Mouse (Mus musculus) intestine, postnatal 0 days (tissue): Measurements from ENCODE around the gene Bckdhb. TPM values are rescaled to one million over a fixed set of nuclear protein-coding genes. Genes with fewer than 3 reads are reported as not detected.

Source experiments
- ATAC-seq: fragments of 200-750 bp; cut with Nextera tagmentation; 2 replicates; pipeline ENCODE4 v1.8.0; 2017; ENCODE audit warnings: mild to moderate bottlenecking, moderate TSS enrichment, moderate library complexity
- H3K27ac ChIP-seq: fragments of 300-500 bp; sonication (generic); 2 replicates; pipeline ENCODE4 v1.5.1; 2014; ENCODE audit warnings: mild to moderate bottlenecking, low read depth, low read length, moderate library complexity
- H3K27me3 ChIP-seq: fragments of 300-500 bp; sonication (generic); replicated peaks from 2 replicates; pipeline ENCODE4 v1.6.1; 2014; ENCODE audit warnings: low read length, mixed read lengths; ENCODE audit not compliant: control insufficient read depth, insufficient read depth
- H3K36me3 ChIP-seq: fragments of 300-500 bp; sonication (generic); 2 replicates; pipeline ENCODE4 v1.6.1; 2014; ENCODE audit warnings: mild to moderate bottlenecking, moderate library complexity; ENCODE audit not compliant: control insufficient read depth, insufficient read depth
- H3K4me1 ChIP-seq: fragments of 300-500 bp; sonication (generic); replicated peaks from 2 replicates; pipeline ENCODE4 v1.6.1; 2014; ENCODE audit warnings: antibody characterized with exemption, low read length, mixed read lengths; ENCODE audit not compliant: control insufficient read depth, insufficient read depth
- H3K4me2 ChIP-seq: fragments of 300-500 bp; sonication (generic); replicated peaks from 2 replicates; pipeline ENCODE4 v1.6.1; 2014; ENCODE audit warnings: low read depth, mild to moderate bottlenecking, moderate library complexity
- H3K4me3 ChIP-seq: fragments of 300-500 bp; sonication (generic); 2 replicates; pipeline ENCODE4 v1.5.1; 2014; ENCODE audit warnings: low read depth, low read length
- H3K9ac ChIP-seq: fragments of 300-500 bp; sonication (generic); 2 replicates; pipeline ENCODE4 v1.6.1; 2014; ENCODE audit warnings: mild to moderate bottlenecking, low read depth, low read length
- H3K9me3 ChIP-seq: fragments of 300-500 bp; sonication (generic); 2 replicates; pipeline ENCODE4 v1.6.1; 2016; ENCODE audit warnings: mixed run types; ENCODE audit not compliant: control insufficient read depth
- CTCF ChIP-seq: sonication (generic); IDR thresholded peaks from 2 replicates; pipeline ENCODE4 v1.5.1; 2016; ENCODE audit warnings: low read depth, mild to moderate bottlenecking, control low read depth, antibody characterized with exemption, moderate library complexity
- WGBS: fragments of 180-500 bp; shearing (Covaris S2); extraction: QIAGEN DNeasy Blood & Tissue Kit; methylation state at CpG from one replicate; pipeline ENCODE4 v1.1.7; 2014; 5-methylcytosine and 5-hydroxymethylcytosine counted together
- polyA plus RNA-seq: library from polyadenylated mRNA; unstranded; fragments of >200 nt; fragmentation: Nextera tagmentation; extraction: Ambion mirVana; gene quantifications from 2 replicates; pipeline ENCODE4 v1.2.1, GENCODE M21; 2015

Bckdhb gene
- polyA plus RNA-seq, 1 experiment from 2014 or later = 6.2 TPM

DNA sequence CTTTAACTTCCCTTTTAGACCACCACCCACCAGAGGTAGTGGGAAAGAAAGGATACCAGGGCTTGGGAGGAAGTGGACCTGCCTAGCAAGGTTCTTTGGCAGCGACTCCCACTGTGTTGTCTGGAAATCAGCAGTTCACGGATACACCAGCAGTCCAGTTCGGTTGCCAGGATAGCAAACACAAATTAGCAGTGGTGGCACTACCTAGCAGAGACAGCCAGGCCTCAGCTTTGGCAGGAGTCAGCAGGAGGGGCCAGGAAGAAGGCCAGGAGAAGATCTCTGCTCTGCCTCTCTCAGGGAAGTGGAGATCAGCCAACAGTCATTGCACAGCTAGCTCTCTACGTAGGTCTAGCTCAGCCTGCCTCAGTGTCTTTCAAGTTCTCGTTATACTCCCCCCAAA is 159.7 kb downstream of the Bckdhb start:
- Histone ChIP-seq H3K9me3 (no peaks in the 10 kb centered on the region), H3K9ac (no peak overlapping the region), H3K27ac (no peak overlapping the region), H3K4me2 (no peak overlapping the region), H3K36me3 (no peaks in the 10 kb centered on the region), H3K4me3 (no peak overlapping the region), H3K27me3 (no peaks in the 10 kb centered on the region), H3K4me1 (no peaks in the 10 kb centered on the region)
- ATAC-seq = no peak
- WGBS = 87% methylated on average over 5 of the region's 5 CpGs
- no peak for TF ChIP-seq CTCF

DNA sequence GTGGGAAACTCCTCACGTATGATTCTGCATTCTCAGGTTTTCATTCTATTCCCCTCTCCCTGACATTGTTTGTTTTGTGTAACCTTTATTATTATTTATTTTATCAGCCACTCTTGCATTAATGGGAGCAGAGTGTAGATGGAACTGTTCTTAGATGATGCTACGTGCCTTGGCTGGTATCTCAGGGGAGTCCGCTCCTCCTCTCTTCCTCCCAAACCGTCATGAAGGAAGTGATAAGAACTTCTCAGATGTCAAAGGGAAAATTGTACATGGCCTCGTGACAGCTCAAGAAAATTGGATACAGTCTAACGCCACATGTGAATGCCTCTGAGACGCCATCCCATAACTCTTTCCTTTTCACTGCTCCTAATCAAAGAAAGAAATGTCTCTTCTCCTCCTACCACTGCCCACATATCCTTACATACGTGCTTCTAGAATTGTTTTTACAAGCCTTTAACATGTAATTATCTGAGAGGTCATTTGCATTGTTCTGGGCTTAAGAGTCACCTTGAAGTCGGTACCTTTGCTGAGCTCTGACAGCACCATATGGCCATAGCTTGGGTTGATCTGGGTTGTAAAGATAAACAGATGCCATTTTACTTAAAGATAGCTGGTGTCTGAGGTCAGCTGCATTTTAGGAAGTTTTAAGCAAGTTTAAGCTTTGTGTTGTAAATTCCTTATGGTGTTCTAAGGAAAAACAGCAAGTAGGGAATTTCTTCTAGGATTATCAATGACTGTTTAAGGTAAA is 165.5 kb downstream of the Bckdhb start:
- no peaks in the 10 kb centered on the region for H3K36me3 ChIP-seq
- H3K9ac ChIP-seq = no peak overlapping the region
- no peak overlapping the region for H3K4me3 ChIP-seq
- H3K4me2 ChIP-seq = no peak overlapping the region
- no peak for ATAC-seq
- WGBS = 73% methylated on average over 9 of the region's 9 CpGs
- H3K27ac ChIP-seq = no peak overlapping the region
- no peaks in the 10 kb centered on the region for H3K27me3 ChIP-seq
- no peak for TF ChIP-seq CTCF
- H3K9me3 ChIP-seq = no peaks in the 10 kb centered on the region
- H3K4me1 ChIP-seq = no peaks in the 10 kb centered on the region

- ATAC-seq = no peak
- Histone ChIP-seq H3K4me1 (no peaks in the 10 kb centered on the region), H3K27me3 (no peaks in the 10 kb centered on the region), H3K4me2 (no peak overlapping the region), H3K9ac (no peak overlapping the region), H3K9me3 (no peaks in the 10 kb centered on the region), H3K36me3 (no peaks in the 10 kb centered on the region), H3K4me3 (no peak overlapping the region), H3K27ac (no peak overlapping the region)
- TF ChIP-seq CTCF = no peak
- WGBS = 91% methylated on average over 8 of the region's 8 CpGs
Measured at GRCm38 (mm10) chr9:84092994-84093393, 168.0 kb downstream of the Bckdhb start.

GRCm38 (mm10) chr9:84094111-84094510 is 169.2 kb downstream of the Bckdhb start:
- ATAC-seq = no peak
- no peak for TF ChIP-seq CTCF
- Histone ChIP-seq H3K4me1 (no peaks in the 10 kb centered on the region), H3K27me3 (no peaks in the 10 kb centered on the region), H3K9me3 (no peaks in the 10 kb centered on the region), H3K4me3 (no peak overlapping the region), H3K4me2 (no peak overlapping the region), H3K27ac (no peak overlapping the region), H3K36me3 (no peaks in the 10 kb centered on the region), H3K9ac (no peak overlapping the region)
- 87% methylated on average over 6 of the region's 6 CpGs for whole genome bisulfite sequencing

DNA sequence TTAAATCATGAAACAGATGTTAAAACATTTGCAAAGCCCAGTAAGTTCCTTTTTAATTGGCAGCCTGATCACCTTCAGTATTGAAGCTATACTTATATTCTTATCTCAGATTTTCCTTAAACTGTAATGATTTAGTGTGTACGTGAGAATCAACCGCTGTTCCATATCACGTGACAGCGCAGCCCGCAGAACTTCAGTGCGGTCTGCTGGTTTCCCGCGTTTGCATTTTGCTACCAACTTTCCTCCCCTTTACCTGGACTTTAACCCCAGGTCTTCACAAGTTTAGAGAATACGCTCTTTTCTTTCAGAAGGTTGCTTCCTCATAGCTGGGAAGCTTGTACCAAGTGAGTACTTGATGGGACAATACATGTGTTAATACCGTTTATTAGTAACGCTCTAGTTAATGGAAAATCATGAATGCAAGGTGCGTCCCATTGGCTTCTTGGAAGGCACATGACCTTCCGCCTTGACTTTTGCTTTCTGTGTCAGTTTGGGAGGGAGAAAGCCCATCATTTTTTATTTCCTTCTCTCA is 171.6 kb downstream of the Bckdhb start:
- Histone ChIP-seq H3K9me3 (no peaks in the 10 kb centered on the region), H3K27me3 (no peaks in the 10 kb centered on the region), H3K9ac (no peak overlapping the region), H3K4me3 (no peak overlapping the region), H3K36me3 (no peaks in the 10 kb centered on the region), H3K4me1 (no peaks in the 10 kb centered on the region), H3K27ac (no peak overlapping the region), H3K4me2 (no peak overlapping the region)
- WGBS = 92% methylated on average over 13 of the region's 13 CpGs
- ATAC-seq = no peak
- no peak for TF ChIP-seq CTCF

DNA sequence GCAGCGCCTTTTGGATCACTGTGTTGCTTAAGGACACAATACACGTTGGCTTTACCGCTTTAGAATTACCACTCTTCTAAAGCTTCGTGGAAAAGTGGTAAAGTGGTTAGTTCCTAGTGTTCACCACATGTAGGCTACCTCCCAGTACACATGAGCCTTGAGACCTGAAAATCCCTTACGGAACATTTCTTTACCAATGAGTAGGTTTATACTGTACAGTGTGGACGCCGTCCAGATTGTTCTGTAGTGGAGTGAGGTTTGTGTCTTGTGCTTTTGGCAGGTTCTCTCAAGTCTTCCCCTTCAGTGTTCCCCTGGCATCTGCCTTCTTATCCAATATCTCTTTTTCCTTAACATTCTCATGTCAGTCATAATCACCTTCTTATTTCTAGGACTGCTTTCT is 178.4 kb downstream of the Bckdhb start:
- Histone ChIP-seq H3K4me3 (no peak overlapping the region), H3K27me3 (no peaks in the 10 kb centered on the region), H3K36me3 (no peaks in the 10 kb centered on the region), H3K9me3 (no peaks in the 10 kb centered on the region), H3K27ac (no peak overlapping the region), H3K4me2 (no peak overlapping the region), H3K9ac (no peak overlapping the region), H3K4me1 (no peaks in the 10 kb centered on the region)
- 92% methylated on average over 7 of the region's 7 CpGs for WGBS
- TF ChIP-seq CTCF = no peak
- ATAC-seq = no peak

- 15% methylated on average over 2 of the region's 2 CpGs for WGBS
- TF ChIP-seq CTCF = no peak
- no peaks in the 10 kb centered on the region for H3K27me3 ChIP-seq
- no peak overlapping the region for H3K9ac ChIP-seq
- no peak for ATAC-seq
- peak overlapping the region; percentile 55 for H3K4me2 ChIP-seq
- no peaks in the 10 kb centered on the region for H3K4me1 ChIP-seq
- no peaks in the 10 kb centered on the region for H3K9me3 ChIP-seq
- H3K36me3 ChIP-seq = no peaks in the 10 kb centered on the region
- H3K4me3 ChIP-seq = no peak overlapping the region
- no peak overlapping the region for H3K27ac ChIP-seq
Measured at GRCm38 (mm10) chr9:84106438-84106837, 181.5 kb downstream of the Bckdhb start.
